Mouse (Mus musculus): Measurements from ENCODE around the gene Cep250.
A peak's percentile ranks its signal among the peaks of the same experiment; 100 is the strongest.

Gene Cep250

DNA sequence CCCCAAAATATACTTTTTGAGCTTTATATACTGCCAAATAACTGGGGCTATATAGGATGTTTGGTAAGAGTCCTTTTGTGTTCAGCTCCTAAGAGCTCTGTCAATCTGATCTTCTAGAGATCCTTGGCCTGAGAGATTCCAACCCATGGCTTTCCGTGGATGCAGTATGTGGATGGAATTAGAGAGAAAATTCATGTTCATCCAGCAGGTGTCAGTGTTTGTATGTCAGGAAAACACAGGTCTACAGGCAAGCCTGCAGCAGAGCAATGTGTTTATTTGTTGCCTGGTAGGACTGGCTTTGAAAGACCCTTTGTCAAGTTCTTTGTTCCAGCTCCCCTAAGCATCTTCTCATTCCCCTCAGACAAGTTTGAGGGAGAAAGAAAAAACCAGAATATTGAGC, 6.7 kb downstream of the Cep250 start:
- DNase-seq (ENCODE audit: low read depth), result no peak

GRCm38 (mm10) chr2:155973348-155973747, 17.1 kb downstream of the Cep250 start:
- no peak for DNase-seq (ENCODE audit: low read depth)

DNA sequence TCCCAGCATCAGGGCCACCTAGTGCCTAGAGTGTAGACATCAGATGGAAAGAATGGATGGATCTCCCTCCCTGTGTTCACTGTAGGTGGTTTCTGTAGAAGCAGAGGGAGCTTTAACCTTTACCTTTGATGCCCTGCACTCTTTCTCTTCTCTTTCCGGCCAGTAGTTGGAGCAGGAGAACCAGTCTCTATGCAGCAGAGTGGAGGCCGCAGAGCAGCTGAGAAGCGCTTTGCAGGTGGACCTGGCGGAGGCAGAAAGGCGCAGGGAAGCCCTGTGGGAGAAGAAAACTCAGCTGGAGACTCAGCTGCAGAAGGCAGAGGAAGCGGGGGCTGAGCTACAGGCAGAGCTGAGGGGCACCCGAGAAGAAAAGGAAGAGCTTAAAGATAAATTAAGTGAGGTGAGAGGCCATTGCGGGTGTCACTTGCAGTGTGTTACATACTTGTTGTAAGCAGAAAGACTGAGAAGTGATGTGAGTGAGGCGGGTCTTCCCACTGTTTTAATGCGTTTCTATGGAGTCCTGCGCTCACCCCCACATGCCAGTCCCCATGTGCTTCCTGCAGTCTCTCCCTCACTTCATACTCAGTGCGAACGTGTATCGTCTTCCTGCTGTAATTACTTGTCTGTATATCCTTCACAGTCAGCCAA, 18.0 kb downstream of the Cep250 start:
- DNase-seq (ENCODE audit: low read depth), result no peak

GRCm38 (mm10) chr2:155979328-155979991, 23.2 kb downstream of the Cep250 start:
- DNase-seq (ENCODE audit: low read depth), result peak; percentile 55

DNA sequence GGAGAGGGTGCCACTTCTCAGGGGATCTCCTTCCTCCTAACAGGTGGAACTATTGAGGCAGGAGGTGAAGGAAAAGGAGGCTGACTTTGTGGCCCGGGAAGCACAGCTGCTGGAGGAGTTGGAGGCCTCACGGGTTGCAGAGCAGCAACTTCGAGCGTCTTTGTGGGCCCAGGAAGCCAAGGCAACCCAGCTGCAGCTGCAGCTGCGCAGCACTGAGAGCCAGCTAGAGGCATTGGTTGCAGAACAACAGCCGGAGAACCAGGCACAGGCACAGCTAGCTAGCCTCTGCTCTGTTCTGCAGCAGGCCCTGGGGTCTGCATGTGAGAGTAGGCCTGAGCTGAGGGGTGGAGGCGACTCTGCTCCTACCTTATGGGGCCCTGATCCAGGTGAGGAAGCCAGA, 29.5 kb downstream of the Cep250 start:
- DNase-seq (ENCODE audit: low read depth), result no peak

GRCm38 (mm10) chr2:155987131-155987530, 30.9 kb downstream of the Cep250 start:
- DNase-seq (ENCODE audit: low read depth), result no peak

DNA sequence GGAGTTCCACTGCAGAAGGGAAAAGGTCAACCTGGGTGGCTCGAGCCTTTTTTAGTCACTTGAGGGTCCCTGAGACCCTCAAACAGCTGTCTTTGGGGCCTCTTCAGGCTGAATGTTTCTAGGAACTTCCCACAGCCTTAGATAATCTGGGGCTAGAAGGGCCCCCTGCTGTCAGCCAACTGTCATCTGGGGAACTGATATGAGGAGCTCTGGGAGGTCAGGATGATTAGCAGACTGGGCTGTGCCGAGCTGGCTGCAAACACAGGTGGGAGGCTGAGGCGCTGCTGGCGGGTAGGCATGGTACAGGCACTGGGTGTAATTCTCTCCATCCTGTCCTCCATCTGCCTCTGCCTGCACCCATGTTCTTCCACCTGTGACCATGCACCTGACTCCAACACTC, 32.8 kb downstream of the Cep250 start:
- peak; percentile 25 for DNase-seq (ENCODE audit: low read depth)

DNA sequence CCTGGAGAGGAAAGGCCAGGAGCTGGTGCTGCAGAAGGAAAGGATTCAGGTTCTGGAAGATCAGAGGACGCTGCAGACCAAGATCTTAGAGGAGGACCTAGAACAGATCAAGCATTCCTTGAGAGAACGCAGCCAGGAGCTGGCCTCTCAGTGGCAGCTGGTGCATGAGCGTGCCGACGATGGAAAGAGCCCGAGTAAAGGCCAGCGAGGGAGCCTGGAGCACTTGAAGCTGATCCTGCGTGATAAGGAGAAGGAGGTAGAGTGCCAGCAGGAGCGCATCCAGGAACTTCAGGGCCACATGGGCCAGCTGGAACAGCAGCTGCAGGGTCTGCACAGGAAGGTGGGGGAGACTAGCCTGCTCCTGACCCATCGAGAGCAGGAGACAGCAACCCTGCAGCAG, 34.9 kb downstream of the Cep250 start:
- DNase-seq (ENCODE audit: low read depth), result no peak

- no peak for DNase-seq (ENCODE audit: low read depth)
Measured at GRCm38 (mm10) chr2:155991863-155992321, 35.6 kb downstream of the Cep250 start.

DNA sequence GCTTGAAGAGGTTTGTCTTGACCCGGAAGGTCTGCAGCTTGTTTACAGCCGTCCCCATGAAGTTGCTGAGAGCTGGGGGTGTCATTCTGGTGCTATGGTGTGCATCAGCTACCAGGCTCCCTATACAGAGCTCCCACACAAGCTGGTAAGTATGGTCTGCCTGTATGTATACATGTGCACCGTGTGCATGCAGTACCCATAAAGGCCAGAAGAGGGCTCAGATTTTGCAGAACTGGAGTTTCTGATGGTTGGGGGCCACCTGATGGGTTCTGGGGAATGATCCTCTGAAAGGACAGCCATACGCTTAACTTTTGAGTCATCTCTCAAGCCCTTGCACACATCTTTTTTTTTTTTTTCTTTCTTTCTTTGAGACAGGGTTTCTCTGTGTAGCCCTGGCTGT, 49.1 kb downstream of the Cep250 start:
- peak; percentile 29 for DNase-seq (ENCODE audit: low read depth)

DNA sequence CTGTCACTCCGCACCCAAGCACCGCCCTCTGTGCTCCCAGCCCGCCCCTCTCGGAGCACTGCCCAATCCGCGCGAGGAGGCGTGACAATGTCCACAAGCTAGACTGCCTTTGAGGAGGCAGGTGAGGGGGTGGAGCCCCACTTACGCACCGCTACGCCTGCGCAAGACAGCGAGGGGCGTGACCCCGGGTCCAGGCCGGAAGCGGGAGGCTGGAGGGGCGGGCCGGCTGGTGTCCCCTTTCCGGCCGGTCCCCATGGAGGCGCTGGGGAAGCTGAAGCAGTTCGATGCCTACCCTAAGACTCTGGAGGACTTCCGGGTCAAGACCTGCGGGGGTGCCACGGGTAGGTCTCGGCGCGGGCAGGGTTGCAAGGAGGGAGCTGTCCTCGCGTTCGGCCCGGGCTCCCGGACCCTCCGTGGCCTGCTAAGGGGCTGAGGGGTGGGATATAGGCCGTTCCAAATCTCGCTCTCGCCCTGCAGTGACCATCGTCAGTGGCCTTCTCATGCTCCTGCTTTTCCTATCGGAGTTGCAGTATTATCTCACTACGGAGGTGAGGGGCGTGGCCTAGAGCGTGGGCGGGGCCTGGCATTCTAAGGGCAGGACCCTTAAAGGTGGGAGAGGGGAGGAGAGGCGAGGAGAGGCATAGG, 51.8 kb downstream of the Cep250 start, which contains the start of the genes 6430550D23Rik and Ergic3:
TSS of gene 6430550D23Rik (minus strand) at position 90 of the 645 bp plus-strand sequence.
TSS of gene Ergic3 (plus strand) at position 158 of the 645 bp plus-strand sequence.
- peak; percentile 97 for DNase-seq (ENCODE audit: low read depth)

DNA sequence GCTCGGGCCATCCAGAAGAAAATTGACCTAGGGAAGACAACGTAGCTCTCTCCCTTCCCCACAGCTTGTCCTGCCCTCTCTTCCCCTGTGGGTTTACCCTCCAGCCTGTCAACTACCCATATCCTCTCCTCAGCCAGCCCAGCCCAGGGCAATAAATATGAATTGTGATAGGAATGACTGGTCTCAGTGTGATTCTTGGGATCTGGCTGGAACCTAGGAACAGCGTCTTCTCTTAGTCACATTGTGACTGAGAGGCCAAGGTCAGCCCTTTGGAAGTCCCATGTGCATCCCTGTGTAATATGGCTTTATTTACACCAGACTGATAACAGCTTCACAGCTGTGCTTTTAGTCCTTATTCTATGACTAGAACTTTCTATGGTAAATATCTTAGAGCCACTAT, 61.8 kb downstream of the Cep250 start:
- no peak for DNase-seq (ENCODE audit: low read depth)

- DNase-seq (ENCODE audit: low read depth), result no peak
Measured at GRCm38 (mm10) chr2:156021219-156021618, 65.0 kb downstream of the Cep250 start.

GRCm38 (mm10) chr2:156021765-156022164, 65.5 kb downstream of the Cep250 start:
- no peak for DNase-seq (ENCODE audit: low read depth)

GRCm38 (mm10) chr2:156025482-156025881, 69.2 kb downstream of the Cep250 start:
- DNase-seq (ENCODE audit: low read depth), result no peak

GRCm38 (mm10) chr2:156039390-156039789, 83.1 kb downstream of the Cep250 start:
- DNase-seq (ENCODE audit: low read depth), result no peak

DNA sequence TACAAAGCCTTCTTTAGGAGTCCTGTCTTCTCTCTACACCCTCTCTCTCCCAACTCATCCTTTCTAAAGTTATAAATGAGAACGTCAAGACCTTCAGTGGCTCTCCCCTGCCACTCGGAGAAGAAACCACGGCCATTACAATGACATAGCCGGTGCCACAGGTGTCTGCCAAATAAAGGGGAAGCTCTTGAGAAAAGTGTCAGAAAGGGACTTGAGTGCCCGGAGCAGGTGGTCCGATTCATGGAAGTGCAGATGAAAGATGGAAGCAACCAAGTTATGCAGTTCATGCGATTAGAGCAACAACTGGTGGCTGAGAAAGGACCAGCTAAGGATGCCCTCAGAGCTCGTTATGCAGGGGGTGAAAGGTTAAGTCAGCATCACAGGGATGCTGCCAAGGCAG, 86.6 kb downstream of the Cep250 start:
- no peak for DNase-seq (ENCODE audit: low read depth)

DNA sequence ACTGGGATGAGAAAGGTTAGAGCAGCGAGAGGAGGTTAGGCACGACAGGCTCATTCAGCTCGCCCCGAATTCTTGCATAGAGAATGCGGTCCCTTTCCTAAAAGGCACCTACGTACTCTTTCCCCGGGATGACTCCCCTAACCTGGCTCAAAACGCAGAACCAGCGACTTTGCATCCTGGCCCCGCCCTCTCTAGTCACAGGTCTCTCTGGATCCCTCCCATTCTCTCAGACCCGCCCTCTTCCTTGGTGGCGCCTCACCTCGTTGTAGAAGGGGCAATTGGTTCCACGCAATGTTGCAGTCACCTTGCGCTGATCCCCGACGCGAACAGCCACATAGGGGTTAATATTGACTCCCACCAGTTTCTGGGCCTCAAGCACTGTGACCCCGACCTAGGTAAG, 91.7 kb downstream of the Cep250 start:
- DNase-seq (ENCODE audit: low read depth), result peak; percentile 18
